Mouse (Mus musculus): ENCODE measurements around the gene Pigu. TPM values are rescaled to one million over a fixed set of nuclear protein-coding genes. Genes with fewer than 3 reads are reported as not detected.

Pigu gene
- total RNA-seq, 2 experiments from 2014 or later = 19.7 to 24.9 TPM

DNA sequence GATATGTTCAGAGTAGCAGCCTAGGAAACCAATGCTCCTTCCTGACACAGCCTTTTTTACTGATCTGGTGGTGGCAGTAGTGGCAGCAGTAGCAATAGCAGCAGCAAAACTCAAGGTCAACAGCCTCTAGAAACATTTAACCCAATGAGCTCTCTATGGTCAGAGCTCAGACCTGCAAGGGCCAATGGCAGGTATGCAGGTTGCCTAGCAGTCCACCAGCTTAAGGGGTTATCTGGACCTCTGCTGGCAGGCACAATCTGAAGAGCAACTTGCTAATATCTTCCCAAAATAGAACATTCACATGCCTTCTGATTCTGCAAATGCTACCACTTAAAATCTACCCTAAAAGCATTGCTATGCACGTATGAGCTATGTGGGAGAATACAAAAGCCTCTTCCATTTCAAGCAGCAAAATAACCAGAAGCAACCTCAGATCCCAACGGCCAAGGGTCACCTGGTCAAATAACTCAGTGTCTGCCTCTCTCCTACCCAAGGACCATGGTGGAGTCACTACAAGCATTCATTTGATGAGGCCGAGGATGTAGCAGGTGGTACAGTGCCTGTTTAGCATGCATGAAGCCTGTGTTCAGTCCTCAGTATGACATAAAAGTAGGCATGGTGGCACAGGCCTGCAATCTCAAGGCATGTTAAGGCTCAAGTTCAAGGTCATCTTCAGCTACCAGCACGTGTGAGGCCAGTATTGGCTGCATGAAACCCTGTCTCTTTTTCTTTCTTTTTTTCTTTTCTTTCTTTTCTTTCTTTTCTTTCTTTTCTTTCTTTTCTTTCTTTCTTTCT is 69.6 kb downstream of the Pigu start:
- DNase-seq = no peak

DNA sequence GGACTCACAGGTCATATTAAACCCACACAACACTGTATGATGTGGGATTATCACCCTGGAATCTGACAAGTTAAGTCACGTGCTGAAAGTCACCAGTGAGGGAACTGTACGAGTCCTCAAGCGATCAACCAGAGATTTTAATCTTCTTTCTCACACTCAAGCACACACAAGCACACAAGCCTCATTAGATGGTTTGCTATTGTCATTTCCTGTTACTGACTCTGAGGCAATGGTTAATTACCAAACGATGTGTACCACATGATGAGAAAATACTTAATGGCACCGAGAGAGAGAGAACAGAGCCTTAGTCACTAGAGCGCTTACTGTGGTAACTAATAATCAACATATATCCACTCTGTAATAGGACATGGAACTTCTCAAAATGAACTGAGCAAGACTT is 71.5 kb downstream of the Pigu start:
- DNase-seq = no peak

DNA sequence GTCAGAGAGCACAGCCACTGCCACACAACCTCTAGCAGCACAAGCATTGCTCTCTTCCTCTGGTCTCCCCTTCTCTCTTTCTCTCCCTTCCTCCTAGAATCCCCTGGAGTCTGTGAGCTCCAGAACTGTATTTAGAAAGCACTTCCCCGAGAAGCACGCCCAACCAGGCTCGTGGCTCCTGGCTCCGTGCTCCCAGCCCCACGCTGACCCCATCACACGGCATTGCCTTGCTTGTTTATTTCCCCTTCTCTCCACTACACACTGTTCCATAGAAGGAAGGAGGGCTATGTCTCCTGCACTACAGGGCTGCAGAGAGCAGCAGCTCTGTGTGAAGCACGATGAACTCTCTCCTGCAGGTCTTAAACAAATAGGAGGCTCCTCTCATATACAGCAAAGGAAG is 72.6 kb downstream of the Pigu start:
- DNase-seq = peak; percentile 47

DNA sequence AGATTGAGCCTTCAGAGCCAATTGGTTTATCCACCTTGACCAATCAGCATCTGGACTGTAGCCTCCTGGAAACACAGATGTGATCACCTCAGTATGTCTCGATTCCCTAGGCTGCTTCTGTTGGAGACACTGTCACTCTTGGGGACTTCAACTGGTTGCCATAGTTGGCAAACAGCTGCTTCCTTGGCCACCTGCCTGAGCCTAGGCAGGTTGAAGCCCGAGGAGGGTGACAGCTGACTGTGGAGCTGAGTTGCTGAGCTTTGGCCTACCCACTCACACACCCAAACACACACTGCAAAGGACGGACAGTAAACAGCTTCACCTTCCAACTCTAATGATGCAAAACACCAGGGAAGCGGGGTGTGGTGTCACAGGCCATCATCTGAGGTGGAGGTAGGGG is 73.4 kb downstream of the Pigu start:
- DNase-seq = peak; percentile 86

DNA sequence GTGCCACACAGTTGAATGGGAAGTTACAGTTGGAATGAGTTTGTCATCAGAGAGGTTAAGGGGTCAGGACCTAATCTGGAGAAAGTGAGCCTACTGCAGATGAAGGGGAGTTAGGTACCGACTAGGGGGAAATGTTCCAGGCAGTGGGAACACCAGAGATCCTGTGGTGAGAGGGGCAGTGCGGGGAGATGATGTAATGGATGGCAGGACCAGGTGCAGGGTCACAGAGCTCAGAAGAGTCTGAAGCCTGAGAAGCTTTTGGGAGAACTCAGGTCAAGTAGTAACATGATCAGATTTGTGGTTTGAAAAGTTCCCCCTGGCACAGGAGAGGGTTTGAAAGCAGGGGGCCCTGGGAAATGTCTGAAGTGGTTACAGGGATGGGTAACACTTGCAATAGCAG is 77.1 kb downstream of the Pigu start:
- DNase-seq = no peak

DNA sequence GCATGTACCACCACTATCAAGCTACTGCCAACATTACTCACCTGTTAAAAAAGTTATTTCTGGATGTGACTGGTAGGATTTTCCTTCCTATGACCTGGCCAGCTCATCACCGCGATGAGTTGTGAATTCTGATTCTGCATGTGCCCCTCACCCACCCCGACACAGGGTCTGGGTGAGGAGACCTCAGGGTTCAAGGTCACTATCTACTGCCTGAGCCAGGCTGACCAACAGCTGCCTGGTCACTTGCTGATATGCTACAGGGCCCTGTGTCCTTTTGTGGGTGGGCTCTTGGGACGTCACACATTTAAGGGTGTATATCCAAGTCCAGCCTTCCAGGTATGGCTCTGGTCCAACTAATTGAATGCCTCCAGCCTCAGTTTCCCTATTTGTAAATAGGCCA is 78.1 kb downstream of the Pigu start:
- no peak for DNase-seq

DNA sequence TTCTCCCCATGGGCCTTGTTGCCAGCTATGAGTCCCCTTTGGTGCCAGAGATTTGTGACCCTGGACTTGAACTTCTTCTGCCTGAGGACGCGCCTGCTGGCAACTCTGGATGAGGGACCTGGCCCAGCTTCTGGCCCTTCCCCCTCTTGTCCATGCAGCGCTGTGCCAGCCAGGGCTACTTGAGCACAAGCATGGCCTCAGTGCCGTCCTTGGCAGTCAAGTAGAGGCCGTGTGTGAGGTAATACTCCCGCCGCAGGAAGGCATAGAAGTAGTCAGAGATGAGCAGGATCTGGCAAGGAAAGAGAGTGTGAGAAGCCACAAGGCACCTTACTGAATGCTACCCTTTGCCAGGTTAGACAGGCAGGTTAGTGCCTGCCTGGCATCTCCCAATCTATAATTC is 78.9 kb downstream of the Pigu start:
- DNase-seq = peak; percentile 84

DNA sequence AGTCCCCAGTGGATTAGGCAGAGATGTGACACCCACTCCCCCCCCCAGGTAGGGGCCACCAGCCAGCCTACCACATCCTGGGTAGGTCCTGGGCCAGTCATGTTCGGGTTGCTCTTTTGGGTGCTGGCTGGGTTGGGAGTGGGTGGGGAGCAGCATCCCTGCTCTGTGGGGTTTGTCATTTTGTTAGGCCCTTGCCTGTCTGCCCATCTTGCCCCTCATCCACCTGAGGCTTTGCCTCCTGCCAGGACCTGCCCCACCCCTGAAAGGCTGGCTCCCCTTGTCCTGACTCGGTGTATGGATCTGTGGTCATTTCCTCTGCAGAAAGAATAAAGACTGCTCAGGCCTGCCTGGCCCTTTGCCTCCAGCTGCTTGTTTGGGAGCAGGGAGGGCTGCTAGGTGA is 79.5 kb downstream of the Pigu start:
- peak; percentile 30 for DNase-seq

DNA sequence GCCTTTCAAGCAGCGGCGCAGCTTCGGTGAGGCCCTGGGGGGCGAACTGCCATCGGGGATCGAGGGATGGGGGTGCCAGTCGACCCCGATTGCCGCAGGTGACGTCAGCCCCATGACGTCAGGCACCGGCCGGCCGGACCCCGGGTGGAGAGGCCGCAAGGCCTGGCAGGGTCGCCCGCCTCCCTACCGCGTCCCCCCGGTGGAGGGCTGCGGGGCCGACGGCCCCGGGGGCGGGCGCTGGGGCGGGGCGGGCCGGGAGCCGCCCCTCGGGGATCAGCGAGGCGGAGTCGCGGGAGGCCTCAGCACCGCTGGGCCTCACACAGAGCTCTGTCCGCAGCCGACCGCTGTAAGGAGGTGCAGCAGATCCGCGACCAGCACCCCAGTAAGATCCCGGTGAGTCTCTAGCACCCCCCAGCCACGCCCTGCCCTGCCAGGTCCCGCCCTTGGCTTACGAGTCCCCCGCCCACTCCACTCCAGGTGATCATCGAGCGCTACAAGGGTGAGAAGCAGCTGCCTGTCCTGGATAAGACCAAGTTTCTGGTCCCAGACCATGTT is 80.5 kb downstream of the Pigu start:
- DNase-seq = peak; percentile 77

DNA sequence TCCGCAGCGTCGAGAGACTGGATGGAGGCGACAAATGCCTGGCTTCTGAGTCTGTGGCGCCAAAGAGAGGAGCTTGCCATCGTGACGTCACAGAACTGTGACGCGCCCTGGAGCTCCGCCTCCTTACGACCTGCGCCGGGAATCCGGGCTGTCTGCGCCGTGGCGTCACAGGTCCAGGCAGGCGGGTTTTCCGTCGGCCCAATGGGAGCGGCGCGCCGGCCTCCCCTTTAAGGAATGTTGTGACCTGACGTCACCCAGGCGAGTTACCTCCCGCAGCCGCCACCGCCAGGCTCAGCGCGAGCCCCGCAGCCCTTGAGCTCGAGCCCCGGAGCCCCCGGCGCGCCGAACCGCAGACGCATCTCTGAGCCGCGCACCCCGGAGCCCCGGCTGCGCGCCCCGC is 81.0 kb downstream of the Pigu start, which contains the start of gene Map1lc3a:
TSS of gene Map1lc3a (plus strand) at position 103 of the 400 bp plus-strand sequence.
- DNase-seq = peak; percentile 94

DNA sequence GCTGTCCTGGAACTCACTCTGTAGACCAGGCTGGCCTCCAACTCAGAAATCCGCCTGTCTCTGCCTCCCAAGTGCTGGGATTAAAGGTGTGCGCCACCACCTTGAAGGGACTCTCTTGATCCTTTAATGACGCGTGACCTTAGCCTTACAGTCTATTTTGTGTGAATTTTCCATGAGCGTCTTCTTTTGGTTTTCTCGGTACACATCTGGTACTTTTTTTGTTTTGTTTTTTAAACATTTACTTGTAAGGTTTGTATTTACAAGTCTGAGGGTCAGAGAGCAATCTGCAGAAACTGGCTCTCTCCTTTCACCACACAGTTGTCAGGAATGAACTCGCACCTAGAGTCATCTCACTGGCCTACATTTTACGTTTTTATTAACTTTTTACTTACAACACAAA is 83.6 kb downstream of the Pigu start:
- DNase-seq = no peak

DNA sequence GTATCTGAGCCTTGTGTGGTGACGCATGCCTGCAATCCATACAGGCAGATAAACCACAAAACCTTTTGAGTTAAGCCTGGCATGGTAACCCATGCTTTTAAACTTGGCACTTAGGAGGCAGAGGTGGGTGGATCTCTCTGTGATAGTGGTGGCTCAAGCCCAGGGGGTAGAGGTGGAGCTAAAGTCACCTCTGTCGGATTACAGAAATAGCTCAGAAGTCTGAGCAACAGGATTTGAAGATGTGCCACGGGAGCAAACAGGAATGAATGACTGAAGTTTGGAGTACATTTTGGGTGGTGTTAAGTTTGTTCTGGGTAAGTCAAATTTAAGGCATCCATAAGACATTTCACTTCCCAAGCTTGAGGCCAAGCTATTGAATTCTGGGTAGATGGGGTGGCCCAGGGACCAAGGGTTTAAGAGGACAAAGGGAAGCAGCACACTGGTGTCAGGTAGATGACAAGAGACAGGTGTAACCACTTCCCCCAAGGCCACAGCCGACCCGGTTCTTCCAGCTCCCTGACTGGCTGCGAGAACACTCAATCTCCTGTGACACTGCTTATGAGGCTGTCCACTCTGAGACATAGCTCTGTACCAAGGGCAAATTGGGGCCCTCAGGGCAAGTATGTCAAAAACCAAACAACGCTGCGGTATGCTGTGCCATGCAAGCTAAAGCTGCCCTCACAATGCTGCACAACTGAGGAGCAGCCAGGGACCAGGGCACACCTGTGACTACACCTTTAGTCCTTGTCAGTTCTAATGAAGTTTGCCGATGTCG is 84.6 kb downstream of the Pigu start:
- DNase-seq = no peak

DNA sequence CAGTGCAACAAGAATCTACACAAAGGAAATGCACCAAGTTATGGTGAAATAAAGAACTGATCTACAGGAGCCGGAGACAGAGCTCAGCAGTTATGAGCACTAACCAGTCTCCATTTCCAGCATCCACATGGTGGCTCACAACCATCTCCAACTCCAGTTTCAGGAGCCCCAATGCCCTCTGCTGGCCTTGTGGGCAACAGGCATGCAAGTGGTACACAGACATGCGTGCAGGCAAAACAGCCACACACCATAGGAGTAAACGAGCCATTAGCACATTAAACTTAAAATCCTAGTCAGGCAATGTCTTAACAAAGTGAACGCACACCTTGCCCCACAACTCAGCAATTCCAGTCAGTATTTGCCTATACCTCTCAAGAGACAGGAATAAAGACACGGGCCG is 85.3 kb downstream of the Pigu start:
- no peak for DNase-seq

DNA sequence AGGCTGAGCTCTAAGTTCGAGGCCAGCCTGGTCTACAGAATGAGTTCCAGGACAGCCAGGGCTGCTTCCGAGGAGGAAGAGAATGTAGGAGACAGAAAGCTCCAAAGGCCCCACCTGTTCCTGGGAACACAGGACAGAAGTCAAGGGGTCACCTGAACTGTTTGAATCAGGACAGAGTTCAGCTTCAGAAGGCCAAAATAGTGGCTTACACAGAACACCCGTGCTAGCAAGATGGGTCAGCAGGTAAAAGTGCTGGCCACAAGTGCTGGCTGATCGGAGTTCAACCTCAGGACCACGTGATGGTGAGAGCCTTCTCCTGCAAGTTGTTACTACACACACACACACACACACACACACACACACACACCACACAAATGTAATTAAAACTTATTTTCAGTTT is 90.3 kb downstream of the Pigu start:
- DNase-seq = no peak

DNA sequence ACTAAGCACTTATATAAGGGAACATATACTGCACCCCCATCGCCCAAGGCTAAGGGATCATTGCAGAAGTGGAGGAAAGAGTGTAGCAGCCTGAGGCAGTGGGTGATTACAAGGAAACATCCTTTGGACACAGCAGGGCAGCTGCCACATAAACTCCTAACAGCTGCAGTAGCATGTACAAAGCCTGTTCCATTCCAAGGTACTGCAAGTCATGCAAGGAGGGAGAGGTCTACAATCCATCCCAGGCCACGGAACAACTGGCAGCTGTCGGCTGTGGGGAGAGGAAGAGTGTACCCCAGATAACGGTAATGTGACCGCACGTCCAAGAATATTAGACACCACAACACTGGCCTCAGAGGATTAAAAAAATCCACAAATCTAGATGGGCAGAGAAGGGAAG is 91.7 kb downstream of the Pigu start:
- no peak for DNase-seq

DNA sequence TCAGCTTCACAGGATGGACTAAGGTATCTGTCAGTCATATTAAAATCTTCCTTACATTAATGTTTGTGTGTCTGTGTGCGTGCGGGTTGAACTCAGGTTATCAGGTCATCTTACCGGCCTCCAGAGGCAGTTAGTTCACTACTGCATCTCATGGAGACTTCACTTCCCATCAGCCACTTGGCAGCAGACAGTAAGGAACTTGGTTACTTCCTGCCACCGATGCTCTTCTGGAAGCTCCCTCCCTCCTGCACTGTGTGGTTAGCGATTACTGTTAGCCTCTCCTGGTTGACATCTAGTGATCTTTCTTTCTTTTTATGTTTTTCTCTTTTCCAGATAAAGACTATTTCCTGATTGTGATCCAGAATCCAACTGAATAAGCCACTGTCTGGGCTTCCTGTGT is 107.6 kb downstream of the Pigu start:
- no peak for DNase-seq

DNA sequence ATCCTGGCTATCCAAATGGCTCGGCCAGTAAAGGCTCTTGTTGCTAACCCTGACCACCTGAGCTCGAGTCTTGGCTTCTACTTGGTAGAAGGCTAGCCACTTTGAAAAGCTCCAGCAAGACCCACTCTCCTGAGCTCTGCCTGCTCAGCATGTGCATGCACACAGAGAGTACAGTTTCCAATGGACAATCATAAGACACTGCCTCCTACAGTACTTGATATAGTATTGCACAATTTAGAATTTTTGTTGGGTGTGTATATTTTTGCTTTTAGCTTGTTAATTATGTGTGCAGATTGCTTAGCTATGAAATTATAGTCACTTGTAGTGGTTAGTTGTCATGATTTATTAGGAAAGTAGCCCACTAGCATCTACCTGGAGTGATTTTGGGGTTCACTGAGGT is 108.5 kb downstream of the Pigu start:
- DNase-seq = no peak

DNA sequence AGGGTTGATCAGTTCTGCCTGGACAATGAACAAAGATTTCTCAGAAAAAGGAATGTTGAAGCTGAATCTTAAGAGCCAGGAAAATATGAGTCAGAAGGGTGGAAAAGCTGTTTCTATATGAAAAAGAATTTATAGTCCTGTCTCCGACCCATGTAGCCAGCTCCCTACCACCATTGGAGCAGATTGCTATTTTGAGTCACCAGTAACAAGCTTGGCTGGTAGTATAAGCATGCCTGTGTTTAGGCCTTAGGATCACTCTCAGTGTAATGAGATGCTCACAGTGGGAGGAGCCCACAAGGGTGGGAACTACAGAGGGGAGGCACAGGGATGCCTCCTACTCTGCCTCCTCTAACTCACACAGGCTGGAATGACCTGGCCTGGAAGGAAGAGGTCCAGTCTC is 109.0 kb downstream of the Pigu start:
- DNase-seq = no peak

DNA sequence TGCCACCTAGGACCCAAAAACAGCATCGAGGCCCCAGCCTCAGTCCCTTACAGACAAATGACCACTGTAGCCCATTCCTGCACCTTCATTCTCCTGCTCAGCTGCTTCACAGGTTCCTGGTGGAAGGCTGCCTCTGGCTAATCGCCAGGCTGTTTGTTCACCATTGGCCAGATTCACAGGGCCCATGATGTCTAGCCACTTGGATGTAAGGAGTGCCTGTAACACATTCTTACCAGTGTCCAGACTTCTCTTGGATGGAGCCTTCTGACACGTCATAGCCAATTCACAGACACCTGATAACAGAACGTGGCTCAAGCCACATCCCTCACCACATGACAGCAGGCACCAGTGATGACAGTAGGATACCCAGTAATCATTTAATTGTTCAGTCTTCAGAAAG is 111.0 kb downstream of the Pigu start:
- no peak for DNase-seq

DNA sequence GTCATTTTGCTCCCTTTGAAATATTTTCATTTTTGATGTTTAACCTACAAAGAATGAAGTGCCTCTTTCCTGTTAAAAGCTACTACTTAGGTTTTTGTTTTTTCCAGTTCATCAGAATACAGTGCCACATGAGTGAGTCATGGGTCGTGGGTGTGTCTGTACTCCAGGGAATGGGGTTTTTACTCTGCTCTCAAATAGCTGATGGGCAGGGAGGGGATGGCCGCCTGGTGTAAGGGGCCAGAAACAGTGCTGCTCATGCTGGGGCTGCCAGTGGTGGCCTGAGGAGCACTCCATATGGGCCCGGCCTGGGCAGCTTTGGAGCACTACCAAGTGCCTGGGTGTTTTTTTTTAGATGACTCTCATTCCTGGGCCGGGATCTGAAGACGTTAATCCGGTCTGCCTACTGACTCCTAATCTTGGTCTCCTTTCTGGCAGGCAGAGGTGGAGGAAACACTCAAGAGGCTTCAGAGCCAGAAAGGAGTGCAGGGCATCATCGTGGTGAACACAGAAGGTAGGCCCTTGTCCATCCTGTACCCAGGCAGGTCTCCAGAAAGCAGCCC is 114.9 kb downstream of the Pigu start:
- DNase-seq = peak; percentile 53

DNA sequence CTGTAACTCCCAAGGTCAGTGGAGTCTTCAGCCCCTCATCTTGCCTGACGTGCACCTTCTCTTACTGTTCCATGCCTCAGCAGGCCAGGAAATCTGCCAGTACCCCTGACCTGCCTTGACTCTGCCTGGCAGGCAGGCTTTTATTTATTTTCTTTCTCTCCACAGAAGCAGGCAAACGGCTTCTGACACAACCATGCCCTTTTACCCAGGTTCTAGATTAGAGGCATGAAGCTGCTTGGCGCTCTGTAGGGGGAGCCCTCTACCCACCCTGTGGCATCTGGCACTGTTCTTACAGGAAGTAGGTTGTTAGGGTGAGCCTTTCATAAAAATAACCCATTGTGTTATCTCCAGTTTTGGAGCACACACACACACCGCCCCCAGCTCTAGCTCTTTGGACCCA is 116.3 kb downstream of the Pigu start:
- DNase-seq = no peak

DNA sequence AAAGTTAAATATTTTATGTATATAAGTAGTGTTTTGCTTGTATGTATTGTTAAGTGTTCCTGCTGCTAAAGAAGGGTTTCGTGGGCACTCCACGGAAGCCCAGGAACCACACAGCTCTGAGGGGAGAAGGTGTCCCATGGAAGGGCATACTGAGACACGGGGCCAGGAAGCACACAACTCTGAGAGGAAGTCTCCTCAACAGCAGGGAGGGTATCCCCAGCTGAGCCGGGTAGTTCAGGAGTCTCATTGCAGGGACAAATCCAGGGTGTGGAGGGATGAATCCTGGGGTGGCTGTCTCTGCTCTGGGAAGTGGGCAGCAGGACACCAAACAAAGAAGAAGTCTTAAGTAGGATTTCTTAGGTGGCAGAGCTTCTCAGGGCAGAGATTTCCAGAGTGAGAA is 120.0 kb downstream of the Pigu start:
- DNase-seq = no peak

DNA sequence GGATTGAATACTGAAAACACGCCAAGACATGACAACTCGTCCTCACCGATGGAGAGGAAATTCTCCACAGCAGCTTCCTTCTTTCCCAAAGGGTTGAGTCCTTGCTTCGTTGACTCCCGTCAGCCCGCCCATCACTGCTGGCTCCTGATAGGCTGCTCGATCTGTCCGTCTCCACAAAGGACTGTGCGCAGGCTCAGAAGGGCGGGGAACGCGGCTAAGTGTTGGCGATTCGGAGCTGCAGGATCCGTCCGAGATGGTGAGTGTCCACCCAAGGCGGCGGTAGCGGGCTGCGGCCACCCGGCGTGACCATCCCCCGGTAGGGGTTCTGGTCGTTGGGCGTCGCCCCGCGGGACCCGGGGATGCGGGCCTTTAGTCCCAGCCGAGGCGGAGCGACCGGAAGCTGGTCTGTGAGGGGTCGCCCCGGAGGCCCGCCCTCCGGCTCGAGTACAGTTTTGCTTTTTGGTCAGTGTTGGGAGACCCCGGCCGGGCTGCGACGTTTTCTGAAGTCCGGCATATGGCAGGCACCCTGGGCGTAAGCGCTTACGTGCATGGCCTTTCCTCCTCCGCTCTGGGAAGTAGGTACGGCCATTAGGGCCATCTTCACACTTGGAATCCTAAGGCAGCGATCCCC is 120.8 kb downstream of the Pigu start, which contains the start of gene Dynlrb1:
TSS of gene Dynlrb1 (plus strand) at position 172 of the 631 bp plus-strand sequence.
- DNase-seq = peak; percentile 98
